18 mouse cellular contexts compared by ENCODE assay signal in genomic region chr9:30580500-30580899, GRCm38 (mm10).
DNase-seq lines count a peak whose midpoint lies in the region; TF ChIP-seq lines count a peak whose summit lies in the region.
"Had no signal": no experiment of that assay in that cellular context is flagged by ENCODE, and none has a peak within 500 bp of the region (broad histone marks: within the 10 kb centered on the region; RNA-seq: fewer than 3 reads in every experiment).

No protein-coding gene starts in this region.

- H3K36me3 ChIP-seq in liver, adult 2 months (ENCODE audit: control insufficient read depth, insufficient read depth, low read length), result no peaks in the 10 kb centered on the region
- H3K36me3 ChIP-seq: embryonic facial prominence, embryonic 15.5 days; forebrain, embryonic 10.5 days; heart, embryonic 10.5 days; heart, embryonic 15.5 days; hindbrain, embryonic 15.5 days had no signal

- no peak overlapping the region for H3K4me3 ChIP-seq in liver, adult 2 months (ENCODE audit: insufficient read depth, low read depth, low read length)
- no peak overlapping the region for H3K4me3 ChIP-seq in brown adipose tissue, adult 24 weeks (ENCODE audit: insufficient read depth, low read depth, low read length)
- H3K4me3 ChIP-seq: embryonic facial prominence, embryonic 15.5 days; erythroblast, embryonic 14.5 days; forebrain, embryonic 10.5 days; heart, embryonic 10.5 days; heart, embryonic 15.5 days; hindbrain, embryonic 15.5 days had no signal

- no peak overlapping the region for H3K27ac ChIP-seq in liver, adult 2 months (replicated peaks; ENCODE audit: insufficient read depth, low read depth, low read length)
- peak overlapping the region; percentile 28; the same call in 1 of the 2 replicates for H3K27ac ChIP-seq in brown adipose tissue, adult 24 weeks (replicated peaks; ENCODE audit: low read depth, low read length)
- H3K27ac ChIP-seq: embryonic facial prominence, embryonic 15.5 days; forebrain, embryonic 10.5 days; heart, embryonic 10.5 days; heart, embryonic 15.5 days; hindbrain, embryonic 15.5 days had no signal

- no peak overlapping the region for H3K9ac ChIP-seq in liver, adult 2 months (ENCODE audit: low read depth, low read length)
- H3K9ac ChIP-seq: embryonic facial prominence, embryonic 15.5 days; heart, embryonic 15.5 days; hindbrain, embryonic 15.5 days had no signal

- TF ChIP-seq CTCF in liver, adult 2 months (IDR thresholded peaks at IDR 0.05; ENCODE audit: low read depth, low read length), result no peak

- no peaks in the 10 kb centered on the region for H3K4me1 ChIP-seq in liver, adult 2 months (ENCODE audit: control insufficient read depth, insufficient read depth, low read length)
- peaks cover 18% of the 10 kb centered on the region for H3K4me1 ChIP-seq in brown adipose tissue, adult 24 weeks (ENCODE audit: control insufficient read depth, insufficient read depth, insufficient read length, low read length)
- H3K4me1 ChIP-seq: embryonic facial prominence, embryonic 15.5 days; forebrain, embryonic 10.5 days; hindbrain, embryonic 15.5 days had no signal

- H3K79me2 ChIP-seq in liver, adult 2 months (ENCODE audit: control insufficient read depth, insufficient read depth, low read length), result no peaks in the 10 kb centered on the region

- intact Hi-C loops in left cerebral cortex, postnatal 10 days (cut with DNase I), result no loop called here

- H3K27me3 ChIP-seq in liver, adult 2 months (ENCODE audit: control insufficient read depth, insufficient read depth, low read length), result no peaks in the 10 kb centered on the region
- H3K27me3 ChIP-seq: embryonic facial prominence, embryonic 15.5 days; heart, embryonic 15.5 days; hindbrain, embryonic 15.5 days had no signal

- DNase-seq in liver, adult 2 months (ENCODE audit: extremely low read depth, low read depth, low spot score), result peak; percentile 9
- no peak for DNase-seq in liver
- peak; percentile 28 for DNase-seq in embryo, embryonic 9.5 days (ENCODE audit: extremely low spot score)
- DNase-seq in left cerebral cortex, postnatal 10 days (ENCODE audit: extremely low spot score in 1 of 2, low spot score in 2 of 2), result no peak
- no peak for DNase-seq in spleen, postnatal 4 days (ENCODE audit: low spot score in 2 of 2)
- DNase-seq in ovary, postnatal 10 days (ENCODE audit: low spot score), result no peak
- DNase-seq: adrenal gland, postnatal 14 days; cerebellum, adult 18-20 months; cerebellum, adult 9-11 months; gastrocnemius, postnatal 36 days; heart, postnatal 14 days had no signal

- WGBS in liver, adult 2 months, result 44% methylated on average over 6 of the region's 6 CpGs

- no peak for TF ChIP-seq POLR2A in liver, adult 2 months (IDR thresholded peaks at IDR 0.05; ENCODE audit: extremely low read depth, insufficient read depth, low read length)

Comparison
In these comparisons a context has a peak if more than half of its experiments do, and no peak if none do; other contexts are left out.
1. DNase-seq: peak in liver, adult 2 months (single experiment) and embryo, embryonic 9.5 days (single experiment); none in liver (single experiment), left cerebral cortex, postnatal 10 days (0 of 2), spleen, postnatal 4 days (0 of 2) and ovary, postnatal 10 days (single experiment).